Mouse (Mus musculus) hindbrain, embryonic 15.5 days (tissue): ENCODE data around the gene Plxnd1. TPM values are rescaled to one million over a fixed set of nuclear protein-coding genes. Genes with fewer than 3 reads are reported as not detected.

ENCODE experiments used
- ATAC-seq: fragments of 200-750 bp; cut with Nextera tagmentation; 2 replicates; pipeline ENCODE4 v1.8.0; 2017; ENCODE audit warnings: low read depth, moderate number of reproducible peaks, moderate TSS enrichment; ENCODE audit not compliant: low FRiP score
- H3K27ac ChIP-seq: fragments of 300-500 bp; sonication (generic); replicated peaks from 2 replicates; pipeline ENCODE4 v1.5.1; 2015; ENCODE audit warnings: mild to moderate bottlenecking, inconsistent platforms
- H3K27me3 ChIP-seq: fragments of 300-500 bp; sonication (generic); 2 replicates; pipeline ENCODE4 v1.6.1; 2015; ENCODE audit warnings: control low read depth, inconsistent platforms
- H3K36me3 ChIP-seq: fragments of 300-500 bp; sonication (generic); 2 replicates; pipeline ENCODE4 v1.6.1; 2015; ENCODE audit warnings: control low read depth, inconsistent platforms
- H3K4me1 ChIP-seq: fragments of 300-500 bp; sonication (generic); replicated peaks from 2 replicates; pipeline ENCODE4 v1.6.1; 2015; ENCODE audit warnings: control low read depth, inconsistent platforms
- H3K4me2 ChIP-seq: fragments of 300-500 bp; sonication (generic); 2 replicates; pipeline ENCODE4 v1.6.1; 2015; ENCODE audit warnings: moderate library complexity, mild to moderate bottlenecking, inconsistent platforms
- H3K4me3 ChIP-seq: fragments of 300-500 bp; sonication (generic); 2 replicates; pipeline ENCODE4 v1.5.1; 2015; ENCODE audit warnings: mild to moderate bottlenecking, inconsistent platforms
- H3K9ac ChIP-seq: fragments of 300-500 bp; sonication (generic); 2 replicates; pipeline ENCODE4 v1.6.1; 2015; ENCODE audit warnings: inconsistent platforms
- H3K9me3 ChIP-seq: fragments of 300-500 bp; sonication (generic); 2 replicates; pipeline ENCODE4 v1.6.1; 2016; ENCODE audit warnings: control low read depth, inconsistent platforms
- WGBS: fragments of 180-500 bp; shearing (Covaris S2); methylation state at CpG from one replicate; pipeline ENCODE4 v1.1.7; 2015; 5-methylcytosine and 5-hydroxymethylcytosine counted together
- polyA plus RNA-seq: library from polyadenylated mRNA; unstranded; fragments of >200 nt; fragmentation: Nextera tagmentation; extraction: Ambion mirVana; gene quantifications from 2 replicates; pipeline ENCODE4 v1.2.1, GENCODE M21; 2015

Gene Plxnd1
- polyA plus RNA-seq, 1 experiment from 2014 or later = 10.8 TPM

- H3K27me3 ChIP-seq = peaks cover 17% of the 10 kb centered on the region
- no peaks in the 10 kb centered on the region for H3K9me3 ChIP-seq
- no peak overlapping the region for H3K4me2 ChIP-seq
- no peak overlapping the region for H3K4me3 ChIP-seq
- peaks cover 20% of the 10 kb centered on the region for H3K4me1 ChIP-seq
- no peak for ATAC-seq
- H3K27ac ChIP-seq = no peak overlapping the region
- 28% methylated on average over 3 of the region's 3 CpGs for WGBS
- H3K36me3 ChIP-seq = no peaks in the 10 kb centered on the region
- H3K9ac ChIP-seq = no peak overlapping the region
Measured at GRCm38 (mm10) chr6:115997726-115998311, 3.0 kb upstream of the Plxnd1 start.

- Histone ChIP-seq H3K27ac (no peak overlapping the region; the same call in 1 of the 2 replicates), H3K9me3 (no peaks in the 10 kb centered on the region), H3K36me3 (no peaks in the 10 kb centered on the region), H3K4me2 (no peak overlapping the region), H3K4me3 (no peak overlapping the region), H3K27me3 (peaks cover 32% of the 10 kb centered on the region), H3K9ac (no peak overlapping the region), H3K4me1 (peaks cover 23% of the 10 kb centered on the region)
- WGBS = 34% methylated on average over 6 of the region's 6 CpGs
- no peak for ATAC-seq
Measured at GRCm38 (mm10) chr6:115996171-115996851, 1.5 kb upstream of the Plxnd1 start.

- Histone ChIP-seq H3K4me2 (peak overlapping the region; percentile 92; the same call in 1 of the 2 replicates), H3K36me3 (no peaks in the 10 kb centered on the region), H3K4me1 (peaks cover 24% of the 10 kb centered on the region), H3K27me3 (peaks cover 38% of the 10 kb centered on the region), H3K9ac (no peak overlapping the region), H3K4me3 (no peak overlapping the region), H3K9me3 (no peaks in the 10 kb centered on the region), H3K27ac (0 out of 2 replicates have a peak overlapping the region, but pooled peaks have one; percentile 8)
- WGBS = 56% methylated on average over 4 of the region's 4 CpGs
- ATAC-seq = no peak
Measured at GRCm38 (mm10) chr6:115995531-115995941, 731 bp upstream of the Plxnd1 start.

GRCm38 (mm10) chr6:115994146-115994876 is 494 bp downstream of the Plxnd1 start:
- peak overlapping the region; percentile 51 for H3K4me3 ChIP-seq
- H3K27ac ChIP-seq = no peak overlapping the region
- WGBS = under 1% methylated on average over 76 of the region's 93 CpGs
- peak overlapping the region; percentile 92 for H3K4me2 ChIP-seq
- peaks cover 42% of the 10 kb centered on the region for H3K27me3 ChIP-seq
- no peaks in the 10 kb centered on the region for H3K36me3 ChIP-seq
- H3K4me1 ChIP-seq = peaks cover 24% of the 10 kb centered on the region
- peak overlapping the region; percentile 42 for H3K9ac ChIP-seq
- no peak; the same call in 1 of the 2 replicates for ATAC-seq
- H3K9me3 ChIP-seq = no peaks in the 10 kb centered on the region

GRCm38 (mm10) chr6:115993463-115994145 is 1.2 kb downstream of the Plxnd1 start:
- ATAC-seq = no peak
- Histone ChIP-seq H3K27me3 (peaks cover 42% of the 10 kb centered on the region), H3K4me1 (peaks cover 24% of the 10 kb centered on the region), H3K4me3 (peak overlapping the region; percentile 51), H3K36me3 (no peaks in the 10 kb centered on the region), H3K9ac (peak overlapping the region; percentile 17; the same call in 1 of the 2 replicates), H3K27ac (no peak overlapping the region), H3K9me3 (no peaks in the 10 kb centered on the region), H3K4me2 (peak overlapping the region; percentile 92)
- WGBS = 2% methylated on average over 86 of the region's 86 CpGs

- Histone ChIP-seq H3K9me3 (no peaks in the 10 kb centered on the region), H3K27me3 (peaks cover 42% of the 10 kb centered on the region), H3K36me3 (no peaks in the 10 kb centered on the region), H3K4me3 (peak overlapping the region; percentile 51), H3K4me1 (peaks cover 24% of the 10 kb centered on the region), H3K4me2 (peak overlapping the region; percentile 92), H3K9ac (no peak overlapping the region), H3K27ac (no peak overlapping the region)
- no peak for ATAC-seq
- 49% methylated on average over 6 of the region's 6 CpGs for WGBS
Measured at GRCm38 (mm10) chr6:115992981-115993380, 1.8 kb downstream of the Plxnd1 start.

- peak overlapping the region; percentile 51 for H3K4me3 ChIP-seq
- WGBS = 31% methylated on average over 10 of the region's 10 CpGs
- H3K27me3 ChIP-seq = peaks cover 42% of the 10 kb centered on the region
- H3K9me3 ChIP-seq = no peaks in the 10 kb centered on the region
- H3K4me1 ChIP-seq = peaks cover 31% of the 10 kb centered on the region
- H3K27ac ChIP-seq = no peak overlapping the region
- no peak overlapping the region for H3K9ac ChIP-seq
- no peaks in the 10 kb centered on the region for H3K36me3 ChIP-seq
- peak overlapping the region; percentile 92 for H3K4me2 ChIP-seq
- ATAC-seq = no peak
Measured at GRCm38 (mm10) chr6:115991881-115992620, 2.8 kb downstream of the Plxnd1 start.

- Histone ChIP-seq H3K36me3 (no peaks in the 10 kb centered on the region), H3K27ac (no peak overlapping the region), H3K4me1 (peaks cover 38% of the 10 kb centered on the region), H3K4me2 (peak overlapping the region; percentile 92), H3K27me3 (peaks cover 42% of the 10 kb centered on the region), H3K4me3 (peak overlapping the region; percentile 51), H3K9me3 (no peaks in the 10 kb centered on the region), H3K9ac (no peak overlapping the region)
- ATAC-seq = no peak
- 31% methylated on average over 13 of the region's 13 CpGs for WGBS
Measured at GRCm38 (mm10) chr6:115991108-115991880, 3.5 kb downstream of the Plxnd1 start.

- 84% methylated on average over 9 of the region's 9 CpGs for WGBS
- peak overlapping the region; percentile 92 for H3K4me2 ChIP-seq
- no peak overlapping the region for H3K4me3 ChIP-seq
- no peaks in the 10 kb centered on the region for H3K9me3 ChIP-seq
- peaks cover 45% of the 10 kb centered on the region for H3K4me1 ChIP-seq
- no peaks in the 10 kb centered on the region for H3K36me3 ChIP-seq
- H3K27ac ChIP-seq = no peak overlapping the region
- H3K27me3 ChIP-seq = peaks cover 35% of the 10 kb centered on the region
- no peak overlapping the region for H3K9ac ChIP-seq
- no peak for ATAC-seq
Measured at GRCm38 (mm10) chr6:115990479-115990878, 4.3 kb downstream of the Plxnd1 start.

- H3K36me3 ChIP-seq = no peaks in the 10 kb centered on the region
- H3K9ac ChIP-seq = no peak overlapping the region
- WGBS = 82% methylated on average over 3 of the region's 3 CpGs
- no peak overlapping the region for H3K4me3 ChIP-seq
- H3K9me3 ChIP-seq = no peaks in the 10 kb centered on the region
- peaks cover 48% of the 10 kb centered on the region for H3K4me1 ChIP-seq
- no peak for ATAC-seq
- H3K27me3 ChIP-seq = peaks cover 35% of the 10 kb centered on the region
- no peak overlapping the region for H3K4me2 ChIP-seq
- H3K27ac ChIP-seq = no peak overlapping the region
Measured at GRCm38 (mm10) chr6:115990056-115990455, 4.7 kb downstream of the Plxnd1 start.

- Histone ChIP-seq H3K4me1 (peaks cover 49% of the 10 kb centered on the region), H3K4me3 (no peak overlapping the region), H3K4me2 (no peak overlapping the region), H3K9ac (no peak overlapping the region), H3K36me3 (no peaks in the 10 kb centered on the region), H3K27me3 (peaks cover 35% of the 10 kb centered on the region), H3K9me3 (no peaks in the 10 kb centered on the region), H3K27ac (no peak overlapping the region)
- 70% methylated on average over 4 of the region's 4 CpGs for WGBS
- ATAC-seq = no peak
Measured at GRCm38 (mm10) chr6:115989607-115990006, 5.2 kb downstream of the Plxnd1 start.
